Mouse (Mus musculus): ENCODE data around the gene Ruvbl2.

Gene Ruvbl2

DNA sequence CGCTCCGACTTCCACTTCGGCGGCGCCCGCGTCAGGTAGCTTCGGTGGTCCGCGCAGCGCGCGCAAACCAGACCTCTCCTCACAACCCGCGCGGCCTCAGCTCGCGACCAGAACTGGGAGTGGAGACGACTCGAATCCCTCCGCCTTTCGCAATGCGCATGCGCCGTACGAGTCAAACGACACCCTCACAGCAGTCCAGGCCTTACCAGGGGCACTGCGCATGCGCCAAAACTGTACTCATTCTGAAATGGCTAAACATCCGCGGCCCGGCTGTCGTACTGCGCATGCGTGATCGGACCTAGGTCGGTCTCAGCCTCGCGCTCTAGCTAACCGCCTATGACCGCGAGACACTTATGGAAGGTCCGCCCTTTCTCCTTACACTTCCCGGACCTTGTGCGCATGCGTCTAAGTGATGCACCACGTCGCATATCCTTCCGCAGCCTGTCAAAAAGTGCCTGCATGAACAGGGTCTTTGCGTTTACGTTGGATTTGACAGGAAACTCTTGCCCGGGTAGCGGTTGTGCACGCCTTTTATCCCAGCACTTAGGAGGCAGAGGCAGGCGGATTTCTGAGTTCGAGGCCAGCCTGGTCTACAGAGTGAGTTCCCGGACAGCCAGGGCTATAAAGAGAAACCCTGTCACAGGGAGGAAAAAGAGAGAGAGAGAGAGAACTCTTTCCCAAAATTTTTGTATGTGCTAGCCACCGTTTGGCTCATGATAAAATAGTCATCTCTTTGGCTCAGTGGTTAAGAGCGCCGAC lies 42.1 kb downstream of the Ruvbl2 start, which contains the start of gene Snrnp70:
Gene Snrnp70, minus strand, starts transcription at position 165 of the 759 bp plus-strand sequence.
- peak; percentile 100 for DNase-seq

DNA sequence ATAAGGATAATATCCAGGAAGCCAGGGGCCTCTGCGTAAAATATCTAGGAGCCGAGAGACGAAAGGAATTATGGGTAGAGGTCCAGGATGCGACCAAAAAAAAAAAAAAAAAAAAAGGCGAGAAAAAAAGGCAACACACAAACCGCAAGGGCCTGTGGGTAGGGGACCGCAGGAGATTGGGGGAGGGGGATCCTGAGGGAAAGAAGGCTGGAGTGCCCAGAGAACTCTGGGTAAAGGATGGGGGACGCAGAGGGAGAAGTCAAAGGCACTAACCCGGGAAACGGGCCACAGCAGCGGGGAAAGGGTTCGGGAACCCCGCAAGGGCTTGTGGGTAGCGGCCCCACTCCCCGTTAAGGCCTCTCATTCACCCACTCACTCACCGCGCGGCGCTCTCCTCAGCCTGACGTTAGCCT lies 42.8 kb downstream of the Ruvbl2 start:
- DNase-seq, result no peak

DNA sequence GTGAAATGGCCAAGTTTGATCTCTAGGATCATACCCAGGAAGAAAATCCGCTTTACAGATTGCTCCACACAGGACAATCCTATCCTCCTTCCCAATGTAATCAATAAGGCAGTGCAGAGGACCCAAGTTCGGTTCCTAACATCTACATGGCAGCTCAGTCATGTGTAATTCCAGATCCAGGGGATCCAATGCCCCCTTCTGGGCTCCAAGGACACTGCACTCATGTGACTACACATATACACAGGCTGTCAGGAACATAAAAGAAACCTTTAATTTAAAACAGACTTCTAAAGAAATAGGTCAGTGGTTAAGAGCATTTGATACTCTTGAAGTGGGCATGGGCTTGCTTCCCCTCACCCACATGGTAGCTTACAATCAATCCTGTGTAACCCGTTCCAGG lies 51.8 kb downstream of the Ruvbl2 start:
- no peak for DNase-seq

DNA sequence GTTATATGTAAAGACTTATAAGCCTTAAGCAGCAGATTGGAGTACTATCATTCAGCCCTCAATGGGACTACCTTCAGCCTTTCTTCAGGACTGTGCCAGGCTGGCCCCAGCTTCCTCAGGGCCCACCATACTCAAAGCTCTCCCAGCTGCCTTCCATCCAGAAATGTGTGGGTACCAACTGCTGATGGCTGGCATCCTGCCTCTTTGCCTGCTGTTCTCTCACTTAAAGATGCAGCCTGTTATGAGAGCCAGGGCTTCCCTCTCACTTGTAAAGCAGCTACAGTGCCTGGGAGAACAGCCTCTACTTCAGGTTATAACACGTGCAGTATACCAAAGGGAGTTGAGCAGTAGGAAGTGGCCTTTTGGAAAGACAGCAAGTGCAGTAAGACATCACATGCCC lies 61.8 kb downstream of the Ruvbl2 start:
- DNase-seq, result no peak

DNA sequence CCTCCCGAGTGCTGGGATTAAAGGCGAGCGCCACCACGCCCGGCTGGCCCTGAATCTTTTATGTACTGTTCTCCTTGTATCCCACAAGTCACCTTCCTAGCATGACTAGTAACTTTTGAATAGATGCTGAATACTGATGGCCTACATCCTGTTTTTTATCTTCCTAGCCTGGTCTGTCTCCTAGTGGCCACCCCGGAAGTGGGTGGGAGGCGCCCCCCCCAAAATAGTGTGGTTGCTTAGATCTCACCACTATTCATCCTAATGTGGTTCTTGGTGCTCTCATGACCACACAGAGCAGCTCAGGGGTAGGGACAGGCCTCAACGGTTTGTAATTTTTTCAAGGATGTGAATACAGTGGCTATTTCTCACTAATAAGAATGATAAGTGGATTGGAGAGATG lies 63.3 kb downstream of the Ruvbl2 start:
- no peak for DNase-seq

DNA sequence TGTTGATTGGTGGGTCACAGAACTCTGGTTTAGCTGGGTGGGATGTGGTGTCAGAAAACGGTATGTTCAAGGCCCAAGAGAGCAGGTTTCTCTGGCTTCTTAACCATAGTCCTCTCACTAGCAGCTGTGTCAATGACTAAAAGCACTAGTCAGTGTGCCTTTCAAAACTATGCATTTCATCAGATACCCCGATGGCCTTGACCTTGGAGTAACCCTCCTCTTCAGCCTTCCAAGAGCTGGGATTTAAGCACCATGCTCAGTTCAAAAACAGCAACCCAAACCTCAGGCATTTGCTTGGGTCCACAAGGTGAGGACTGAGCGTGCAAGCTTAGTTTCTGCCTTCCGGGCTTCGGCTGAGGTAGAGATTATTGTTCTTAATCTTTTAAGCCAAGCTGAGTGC lies 65.5 kb downstream of the Ruvbl2 start:
- DNase-seq, result no peak

All from cerebellum, postnatal 36 days (tissue).